17 mouse cellular contexts compared by ENCODE assay signal in genomic region chr1:154101433-154101832, GRCm38 (mm10).
A peak's percentile ranks its signal among the peaks of the same experiment; 100 is the strongest.
DNase-seq lines count a peak whose midpoint lies in the region; ATAC-seq and TF ChIP-seq lines count a peak whose summit lies in the region.
"Had no signal": no experiment of that assay in that cellular context is flagged by ENCODE, and none has a peak within 500 bp of the region (broad histone marks: within the 10 kb centered on the region; RNA-seq: fewer than 3 reads in every experiment).

No protein-coding gene starts in this region.

- TF ChIP-seq CTCF in gastrocnemius, adult 2 months (IDR thresholded peaks at IDR 0.05), result peak; percentile 30; the same call in 1 of the 2 replicates
- peak; percentile 48 for TF ChIP-seq CTCF in layer of hippocampus, adult 2 months (conservative IDR thresholded peaks at IDR 0.05)

- no peak for ATAC-seq in frontal cortex, adult (ENCODE audit: low TSS enrichment)
- ATAC-seq: forebrain, embryonic 13.5 days; hindbrain, postnatal 0 days had no signal

- intact Hi-C loops in gastrocnemius, adult 2 months (cut with DNase I), result no loop called here
- intact Hi-C loops in gastrocnemius, postnatal 36 days (cut with DNase I), result no loop called here

- DNase-seq in adrenal gland, adult (ENCODE audit: inconsistent age in 2 of 2, low spot score in 1 of 2), result peak; percentile 43 to 75
- DNase-seq in adrenal gland, postnatal 25 days, result no peak
- no peak for DNase-seq in gastrocnemius, adult 2 months
- DNase-seq in gastrocnemius, postnatal 36 days, result no peak
- no peak for DNase-seq in layer of hippocampus, adult 2 months (ENCODE audit: low spot score in 2 of 2)
- DNase-seq in layer of hippocampus, adult 8-10 months (ENCODE audit: low spot score in 2 of 2), result no peak
- DNase-seq in A20 (ENCODE audit: low read depth, low spot score), result peak; percentile 68
- DNase-seq: cerebellum, adult 2 months; cerebellum, postnatal 10 days; gastrocnemius, postnatal 10 days; heart, postnatal 14 days; kidney, adult 11 months had no signal

- no peak overlapping the region for H3K4me3 ChIP-seq in gastrocnemius, adult 2 months
- H3K4me3 ChIP-seq in layer of hippocampus, adult 2 months, result no peak overlapping the region
- H3K4me3 ChIP-seq: embryonic facial prominence, embryonic 10.5 days; forebrain, embryonic 13.5 days; hindbrain, embryonic 13.5 days had no signal

- H3K27ac ChIP-seq in gastrocnemius, adult 2 months, result no peak overlapping the region
- H3K27ac ChIP-seq in layer of hippocampus, adult 2 months, result peak overlapping the region; percentile 91
- H3K27ac ChIP-seq: embryonic facial prominence, embryonic 10.5 days; forebrain, embryonic 13.5 days; hindbrain, embryonic 13.5 days had no signal

Comparison
In these comparisons a context has a peak if more than half of its experiments do, and no peak if none do; other contexts are left out.
1. DNase-seq: peak in adrenal gland, adult (2 of 2) and A20 (single experiment); none in adrenal gland, postnatal 25 days (single experiment), gastrocnemius, adult 2 months (single experiment), gastrocnemius, postnatal 36 days (0 of 2), layer of hippocampus, adult 2 months (0 of 2) and layer of hippocampus, adult 8-10 months (0 of 2).